Mouse (Mus musculus): Measurements from ENCODE around the gene Prkch. TPM values are rescaled to one million over a fixed set of nuclear protein-coding genes. Genes with fewer than 3 reads are reported as not detected.

Gene Prkch
- total RNA-seq, 2 experiments from 2014 or later, result 21.7 to 25.6 TPM

DNA sequence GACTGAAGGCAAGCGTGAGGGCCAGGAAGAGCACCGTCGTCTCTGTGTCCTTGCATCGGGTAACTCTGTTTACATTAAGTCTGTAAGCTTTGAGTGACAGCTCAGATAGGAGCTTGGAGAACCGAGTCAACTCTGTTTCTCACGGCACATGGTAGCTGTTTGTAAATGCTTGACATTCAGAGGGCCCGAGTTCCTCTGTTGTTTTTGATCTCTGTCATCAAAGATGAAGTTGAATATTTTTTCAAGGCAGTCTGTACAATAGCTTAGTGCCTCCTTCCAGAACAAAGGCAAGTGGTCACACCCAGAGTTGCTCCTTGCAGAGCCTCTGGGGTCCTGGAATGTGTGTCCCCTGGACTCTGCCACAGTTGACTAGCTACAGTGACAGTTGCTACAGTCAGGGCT lies 94.8 kb downstream of the Prkch start:
- DNase-seq, result no peak

GRCm38 (mm10) chr12:73682921-73683346 lies 98.3 kb downstream of the Prkch start:
- DNase-seq, result no peak

DNA sequence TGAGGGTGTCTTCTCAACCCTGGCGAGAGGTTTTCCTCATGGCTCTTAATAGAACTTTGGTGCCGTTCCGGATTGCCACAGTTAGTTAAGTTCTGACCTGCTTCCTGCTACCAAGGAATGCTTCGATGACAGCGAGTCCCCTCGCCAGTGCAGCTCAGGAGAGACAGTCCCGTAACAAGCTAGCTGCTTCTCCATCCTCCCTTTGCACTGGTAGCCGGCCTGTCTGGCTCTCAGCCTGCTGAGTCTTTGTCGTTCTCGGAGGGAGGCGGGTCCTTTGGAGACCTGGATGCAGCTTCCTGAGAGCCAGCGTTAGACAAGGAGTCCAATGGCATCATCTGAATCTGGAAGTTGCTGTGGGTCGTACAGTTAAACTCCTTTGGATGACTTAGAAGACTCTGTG lies 101.3 kb downstream of the Prkch start:
- no peak for DNase-seq

DNA sequence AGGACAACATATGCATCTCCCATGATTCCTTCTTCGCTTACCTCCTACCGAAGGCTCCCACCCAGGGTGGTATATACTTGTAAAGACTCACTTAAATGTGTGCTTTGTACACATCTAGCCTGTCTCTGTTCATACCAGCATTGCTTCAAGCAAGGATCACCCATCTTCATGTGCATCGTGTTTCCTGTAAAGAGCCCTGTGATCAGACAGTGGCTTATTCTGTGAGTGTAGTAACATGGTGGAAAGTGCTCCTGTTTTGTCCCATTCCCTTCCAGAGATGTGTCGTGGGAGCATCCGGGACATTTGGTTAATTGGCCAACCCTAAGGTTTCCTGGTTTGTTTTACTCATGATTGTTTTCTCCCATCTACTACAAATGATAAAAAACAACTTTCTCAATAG lies 101.9 kb downstream of the Prkch start:
- no peak for DNase-seq

DNA sequence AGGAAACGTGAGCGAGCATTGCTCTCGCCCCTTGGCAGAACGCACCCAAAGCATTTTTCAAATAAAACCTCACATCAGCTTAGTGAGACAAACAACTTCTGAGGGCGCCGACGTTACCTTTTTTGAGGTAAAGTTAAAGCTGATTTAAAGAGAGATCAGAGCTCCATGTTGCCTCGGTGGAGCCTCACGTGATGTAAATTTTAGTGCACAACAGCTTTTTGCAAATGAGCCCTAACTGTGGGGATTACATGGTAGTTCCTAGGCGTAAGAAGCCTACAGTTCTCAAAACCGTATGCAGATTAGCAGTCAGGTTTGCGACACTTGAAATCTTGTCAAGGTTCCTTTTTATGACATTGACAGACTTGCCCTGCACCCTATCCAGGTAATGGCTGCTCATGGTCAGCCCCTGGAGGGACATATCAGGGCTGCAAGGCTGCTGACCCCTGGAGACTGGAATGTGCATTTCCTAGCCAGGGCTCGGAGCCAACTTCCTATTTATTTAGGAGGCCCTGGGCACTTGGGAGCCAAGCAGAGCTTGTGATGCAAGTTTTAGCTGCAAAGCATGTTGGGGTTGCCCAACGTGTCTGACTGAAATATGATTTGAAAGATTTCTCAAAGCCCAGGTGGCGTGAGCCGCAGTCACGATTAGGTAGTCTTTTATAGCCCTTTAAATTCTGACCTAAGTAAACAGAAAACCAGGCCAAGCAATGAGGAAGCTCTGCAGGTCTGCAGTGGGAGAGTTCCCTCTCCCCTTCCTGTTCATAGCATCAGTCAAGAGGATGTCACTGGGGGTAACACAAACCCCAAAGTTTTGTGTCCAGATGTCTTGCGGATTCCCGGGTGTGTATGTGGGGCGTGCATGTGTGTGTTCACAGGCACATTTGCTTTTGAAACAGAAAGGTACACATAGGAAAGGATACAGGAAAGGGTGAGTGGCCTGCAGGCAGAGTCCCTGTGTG lies 102.8 kb downstream of the Prkch start:
- peak; percentile 83 for DNase-seq

- no peak for DNase-seq
Measured at GRCm38 (mm10) chr12:73692321-73692720, 107.7 kb downstream of the Prkch start.

DNA sequence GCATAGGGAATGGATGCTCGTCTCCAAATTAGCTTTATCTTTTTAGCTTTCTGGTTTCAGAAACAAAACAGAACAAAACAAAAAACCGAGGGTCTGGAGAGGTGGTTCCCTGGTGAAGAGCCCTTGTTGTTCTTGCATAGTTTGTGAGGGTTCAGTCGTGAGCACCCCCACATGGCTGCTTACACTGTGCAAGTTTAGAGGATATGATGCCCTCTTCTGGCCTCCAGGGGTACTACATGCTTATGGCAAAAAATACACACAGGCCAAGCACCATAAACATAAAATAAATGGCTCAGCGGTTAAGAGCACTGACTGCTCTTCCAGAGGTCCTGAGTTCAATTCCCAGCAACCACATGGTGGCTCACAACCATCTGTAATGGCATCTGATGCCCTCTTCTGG lies 108.8 kb downstream of the Prkch start:
- peak; percentile 78 for DNase-seq

DNA sequence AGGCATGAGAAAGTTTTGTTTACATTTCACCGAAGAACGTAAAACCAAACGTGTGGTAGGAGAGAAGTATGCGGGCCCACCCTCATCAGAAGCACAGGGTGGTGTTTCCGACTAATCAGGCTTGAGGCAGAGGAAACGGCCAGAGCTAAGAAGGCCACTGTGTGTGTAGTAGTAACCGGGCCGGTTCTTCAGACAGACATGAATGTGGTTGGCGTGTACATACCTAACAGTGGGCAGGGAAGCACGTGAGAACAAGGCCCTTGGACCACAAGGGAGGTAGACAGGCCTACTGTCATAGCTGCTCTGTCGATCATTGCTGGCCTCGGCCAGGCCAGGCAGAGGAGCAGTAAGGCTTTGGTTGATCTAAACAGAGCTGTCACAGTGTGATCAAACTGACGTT lies 110.1 kb downstream of the Prkch start:
- DNase-seq, result no peak

DNA sequence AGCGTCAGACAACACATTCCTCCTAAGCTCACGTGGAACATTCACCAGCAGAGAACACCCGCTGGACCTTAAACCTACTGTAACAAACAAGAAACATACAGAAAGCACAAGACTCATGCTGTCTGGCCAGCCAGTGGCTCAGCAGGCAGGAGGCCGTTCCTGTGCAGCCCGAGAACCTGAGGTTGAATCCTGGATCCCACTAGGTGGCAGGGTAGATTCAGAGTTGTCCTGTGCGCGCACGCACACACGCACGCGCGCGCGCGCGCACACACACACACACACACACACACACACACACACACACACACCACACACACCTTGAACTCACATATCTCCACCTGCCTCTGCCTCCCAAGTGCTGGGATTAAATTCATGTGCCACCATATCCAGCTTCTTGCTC lies 110.5 kb downstream of the Prkch start:
- no peak for DNase-seq

- no peak for DNase-seq
Measured at GRCm38 (mm10) chr12:73696084-73696483, 111.5 kb downstream of the Prkch start.

- DNase-seq, result no peak
Measured at GRCm38 (mm10) chr12:73696946-73697345, 112.3 kb downstream of the Prkch start.

DNA sequence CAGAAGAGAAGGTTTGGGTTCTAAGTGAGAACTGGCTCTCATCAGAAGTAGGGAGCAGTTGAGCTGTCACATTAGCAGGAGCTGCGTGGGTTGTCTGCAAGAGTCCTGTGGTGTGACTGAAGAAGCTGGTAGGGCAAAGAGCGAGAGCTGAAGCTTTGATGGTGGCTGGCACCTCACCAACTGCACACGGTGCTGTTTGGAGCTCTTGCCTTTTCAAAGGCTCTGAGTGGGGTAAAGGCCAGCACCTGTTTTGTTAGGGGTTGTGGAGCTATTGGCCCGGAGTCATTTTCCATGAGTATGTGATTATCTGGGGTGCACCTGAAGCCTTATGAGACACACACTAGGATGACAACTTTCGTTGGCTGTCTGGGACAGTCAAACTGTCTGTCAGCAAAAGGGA lies 113.8 kb downstream of the Prkch start:
- DNase-seq, result no peak

DNA sequence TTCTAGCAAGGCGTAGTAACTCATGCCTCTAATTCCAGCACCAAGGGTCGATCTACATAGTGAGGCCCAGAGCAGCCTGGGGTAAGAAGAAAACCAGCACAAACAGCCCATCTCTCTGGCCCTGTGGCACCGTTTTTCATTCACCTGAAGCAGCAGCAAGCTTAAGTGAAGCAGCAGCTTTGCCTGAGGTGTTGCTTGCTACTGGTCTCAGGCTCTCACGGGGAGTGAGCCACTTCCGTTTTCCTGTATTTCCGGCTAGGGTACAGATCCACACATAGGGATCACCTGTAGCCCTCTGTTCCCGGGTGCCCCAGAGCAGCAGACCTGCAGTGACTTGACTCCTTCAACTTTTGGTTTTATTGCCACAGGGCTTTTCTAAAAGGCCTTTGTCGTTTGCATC lies 114.2 kb downstream of the Prkch start:
- DNase-seq, result no peak

DNA sequence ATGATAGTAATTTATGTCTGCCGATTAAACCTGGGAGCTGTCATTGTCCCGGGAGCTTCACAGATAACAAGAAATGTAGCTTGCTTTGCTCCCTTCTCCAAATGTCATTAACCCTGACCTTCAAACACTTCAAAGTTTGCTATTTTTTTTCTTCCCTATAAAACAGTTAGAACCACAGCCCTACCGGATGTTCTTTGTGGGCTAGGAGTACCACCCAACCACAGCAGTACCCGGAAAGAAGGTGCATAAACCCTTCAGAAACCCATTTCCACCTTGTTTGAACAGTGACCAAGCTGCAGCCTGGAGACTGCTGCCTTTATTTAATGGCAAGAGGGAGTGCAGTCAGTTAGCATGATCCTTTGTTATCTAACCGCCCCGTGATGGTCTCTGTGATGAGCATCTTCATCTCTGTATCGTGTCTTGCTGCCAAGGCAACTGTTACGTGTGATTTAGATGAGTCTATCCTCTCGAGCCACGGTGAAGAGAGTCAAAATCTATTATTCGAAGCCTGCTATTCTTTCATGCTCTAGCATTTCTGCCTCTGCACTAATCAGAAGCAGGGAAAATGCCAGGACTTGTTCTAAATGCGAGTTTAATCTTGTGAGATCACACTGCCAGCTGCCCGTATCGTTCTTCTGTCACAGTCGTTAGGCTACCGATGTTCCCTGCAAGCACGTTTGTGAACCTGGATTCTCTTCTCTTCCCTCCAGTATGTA lies 115.0 kb downstream of the Prkch start:
- DNase-seq, result no peak

- no peak for DNase-seq
Measured at GRCm38 (mm10) chr12:73700544-73701069, 116.0 kb downstream of the Prkch start.

- no peak for DNase-seq
Measured at GRCm38 (mm10) chr12:73701999-73702398, 117.4 kb downstream of the Prkch start.

GRCm38 (mm10) chr12:73704382-73704781 lies 119.8 kb downstream of the Prkch start:
- DNase-seq, result no peak

GRCm38 (mm10) chr12:73705097-73705690 lies 120.6 kb downstream of the Prkch start:
- peak; percentile 72 for DNase-seq

DNA sequence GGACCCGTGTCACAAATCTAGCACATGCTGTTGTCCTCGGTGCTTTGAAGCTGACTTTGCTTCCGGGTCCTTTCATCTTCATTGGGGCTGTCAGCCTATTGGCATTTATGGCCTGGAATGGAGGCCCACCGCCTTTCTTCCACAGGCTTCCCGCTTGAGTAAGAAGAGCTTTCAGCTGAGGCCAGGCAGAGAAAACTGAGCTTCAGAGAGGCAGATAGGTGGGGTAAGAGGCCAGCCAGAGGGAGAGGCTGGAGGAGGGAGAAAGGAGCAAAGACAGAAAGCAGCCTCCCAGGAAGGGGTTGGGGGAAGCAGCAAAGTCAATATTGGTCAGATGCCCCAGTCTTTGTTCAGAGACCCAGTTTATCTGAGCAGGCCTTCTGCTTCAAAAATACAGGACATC lies 123.9 kb downstream of the Prkch start:
- no peak for DNase-seq

DNA sequence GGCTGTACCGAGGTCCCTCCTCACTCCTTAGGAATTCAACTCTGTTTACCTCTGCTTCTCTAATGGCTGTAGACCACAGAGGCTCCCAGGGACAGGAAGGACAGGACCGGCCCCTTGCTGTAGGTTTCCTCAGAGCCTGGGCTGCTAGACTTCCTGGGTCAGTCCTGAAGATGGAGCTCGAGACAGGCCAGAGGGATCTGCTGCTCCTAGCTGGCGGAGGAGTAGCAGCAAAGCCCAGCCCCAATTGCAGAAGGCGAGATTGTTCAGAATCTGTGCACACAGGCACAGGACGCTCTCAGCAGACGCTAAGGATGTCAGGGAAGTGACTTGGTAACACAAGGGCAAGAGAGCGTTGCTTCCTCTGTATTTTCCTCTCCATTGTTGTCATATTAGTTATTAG lies 124.3 kb downstream of the Prkch start:
- peak; percentile 76 for DNase-seq

GRCm38 (mm10) chr12:73710846-73711245 lies 126.2 kb downstream of the Prkch start:
- DNase-seq, result no peak

- no peak for DNase-seq
Measured at GRCm38 (mm10) chr12:73712122-73712521, 127.5 kb downstream of the Prkch start.

DNA sequence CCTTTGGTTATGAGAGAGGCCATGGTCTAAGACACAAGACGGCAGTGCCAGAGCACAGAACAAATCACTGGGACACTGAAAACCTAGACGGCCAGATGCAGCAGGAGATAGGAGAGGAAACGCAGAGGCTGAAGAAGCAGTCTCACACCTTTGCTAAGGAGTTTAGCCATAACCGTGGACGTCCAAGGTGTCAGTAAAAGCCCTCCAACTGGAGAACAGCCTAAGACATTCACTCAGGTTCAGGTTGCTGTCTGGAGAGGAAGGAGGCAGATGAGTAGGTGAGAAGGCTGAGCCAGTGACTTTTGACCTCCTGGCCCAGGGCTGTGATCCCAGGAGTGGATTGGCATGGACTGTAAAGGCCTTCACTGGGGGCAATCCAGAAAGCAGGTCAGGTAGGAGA lies 130.0 kb downstream of the Prkch start:
- no peak for DNase-seq

Measured in adrenal gland, postnatal 10 days (tissue).